Mouse (Mus musculus): ENCODE data around the gene Tmem179b. TPM values are rescaled to one million over a fixed set of nuclear protein-coding genes. Genes with fewer than 3 reads are reported as not detected.
"Not testable (repeated sequence)": the region's sequence is repeated elsewhere in the genome, so short reads cannot be mapped to it uniquely, and the experiment has no call there.

The Tmem179b gene
- polyA plus RNA-seq, 1 experiment from 2014 or later = 88.2 TPM

DNA sequence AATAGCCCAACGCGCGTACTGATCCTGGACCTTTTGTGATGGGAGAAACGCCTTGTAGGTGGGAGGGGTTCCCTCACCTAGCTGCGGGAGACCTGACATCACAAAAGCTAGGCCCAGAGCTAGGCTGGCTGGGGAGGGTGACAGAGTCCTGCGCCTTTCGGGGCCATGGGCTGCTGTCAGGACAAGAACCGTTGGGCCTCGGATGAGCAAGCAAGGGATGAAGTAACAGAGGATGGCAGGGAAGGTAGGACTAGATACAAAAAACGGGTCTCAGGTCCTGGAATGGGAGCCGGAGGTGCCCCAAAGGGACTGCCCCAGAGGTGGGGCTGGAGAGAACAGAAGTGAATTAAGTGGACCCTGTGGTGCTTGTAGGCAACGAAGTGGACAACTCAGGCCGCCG lies 33.7 kb downstream of the Tmem179b start, which contains the start of gene 1700092M07Rik:
TSS of gene 1700092M07Rik (plus strand) at position 116 of the 400 bp plus-strand sequence.
- H3K27ac ChIP-seq (ENCODE audit: low read length) = peak within 1 kb of the TSS; percentile 97
- peaks cover 39% of the 10 kb centered on the region for H3K36me3 ChIP-seq (ENCODE audit: control insufficient read depth, insufficient read depth, low read length)
- ATAC-seq (ENCODE audit: low read depth) = no peak
- H3K4me2 ChIP-seq (ENCODE audit: low read depth, low read length) = peak within 1 kb of the TSS; percentile 50
- H3K4me1 ChIP-seq (replicated peaks; ENCODE audit: control insufficient read depth, insufficient read depth, low read length) = peaks cover 17% of the 10 kb centered on the region
- peak within 1 kb of the TSS; percentile 93 for H3K9ac ChIP-seq (ENCODE audit: low read length)
- H3K27me3 ChIP-seq (ENCODE audit: control insufficient read depth, insufficient read depth, low read depth, low read length) = no peaks in the 10 kb centered on the region
- H3K4me3 ChIP-seq (ENCODE audit: low read length) = peak within 1 kb of the TSS; percentile 80
- H3K9me3 ChIP-seq (ENCODE audit: control insufficient read depth, low read length) = no peaks in the 10 kb centered on the region
- WGBS = 68% methylated on average over 14 of the region's 14 CpGs

DNA sequence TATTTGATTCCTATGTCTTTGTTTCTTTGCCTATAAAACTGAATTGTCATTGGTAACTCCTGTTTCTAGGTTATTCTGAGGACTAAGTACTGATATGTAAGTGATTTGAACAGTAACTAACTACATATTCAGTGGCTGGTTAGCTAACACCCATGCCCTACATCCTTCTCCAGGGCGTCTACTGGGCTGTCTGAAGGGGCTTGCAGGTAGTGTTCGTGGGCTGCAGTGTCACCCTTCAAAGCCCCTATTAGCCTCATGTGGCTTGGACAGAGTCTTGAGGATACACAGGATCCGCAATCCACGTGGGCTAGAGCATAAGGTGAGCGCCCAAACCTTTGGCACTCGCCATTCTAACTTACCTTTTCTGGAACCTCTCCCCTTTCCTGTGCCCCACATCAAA lies 34.6 kb downstream of the Tmem179b start:
- no peak overlapping the region for H3K4me3 ChIP-seq (ENCODE audit: low read length)
- ATAC-seq (ENCODE audit: low read depth) = no peak
- no peak overlapping the region for H3K27ac ChIP-seq (ENCODE audit: low read length)
- no peak overlapping the region for H3K4me2 ChIP-seq (ENCODE audit: low read depth, low read length)
- H3K4me1 ChIP-seq (replicated peaks; ENCODE audit: control insufficient read depth, insufficient read depth, low read length) = peaks cover 22% of the 10 kb centered on the region
- H3K9ac ChIP-seq (ENCODE audit: low read length) = no peak overlapping the region
- H3K9me3 ChIP-seq (ENCODE audit: control insufficient read depth, low read length) = no peaks in the 10 kb centered on the region
- H3K27me3 ChIP-seq (ENCODE audit: control insufficient read depth, insufficient read depth, low read depth, low read length) = no peaks in the 10 kb centered on the region
- WGBS = 85% methylated on average over 6 of the region's 6 CpGs
- H3K36me3 ChIP-seq (ENCODE audit: control insufficient read depth, insufficient read depth, low read length) = peaks cover 33% of the 10 kb centered on the region

DNA sequence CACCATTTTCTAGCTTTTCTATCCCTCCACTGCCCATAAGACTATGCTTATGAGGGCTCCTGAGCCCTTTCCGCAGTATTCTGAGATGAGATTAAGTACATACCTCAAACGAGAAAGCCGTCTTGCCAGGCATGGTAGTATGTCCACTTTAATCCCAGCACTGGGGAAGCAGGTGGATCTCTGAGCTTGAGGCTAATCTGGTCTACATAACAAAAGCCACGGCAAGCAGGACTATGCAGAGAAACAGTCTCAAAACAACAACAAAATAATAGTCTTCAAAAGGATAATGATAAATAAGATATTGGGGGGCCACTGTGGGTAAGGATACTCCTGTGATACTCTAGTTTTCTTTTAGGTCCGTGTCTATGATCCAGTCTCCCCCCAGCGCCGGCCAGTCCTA lies 35.4 kb downstream of the Tmem179b start:
- no peaks in the 10 kb centered on the region for H3K9me3 ChIP-seq (ENCODE audit: control insufficient read depth, low read length)
- peaks cover 31% of the 10 kb centered on the region for H3K36me3 ChIP-seq (ENCODE audit: control insufficient read depth, insufficient read depth, low read length)
- no peak overlapping the region for H3K27ac ChIP-seq (ENCODE audit: low read length)
- no peaks in the 10 kb centered on the region for H3K27me3 ChIP-seq (ENCODE audit: control insufficient read depth, insufficient read depth, low read depth, low read length)
- 85% methylated on average over 7 of the region's 7 CpGs for WGBS
- H3K9ac ChIP-seq (ENCODE audit: low read length) = no peak overlapping the region
- H3K4me2 ChIP-seq (ENCODE audit: low read depth, low read length) = no peak overlapping the region
- no peak overlapping the region for H3K4me3 ChIP-seq (ENCODE audit: low read length)
- no peak for ATAC-seq (ENCODE audit: low read depth)
- H3K4me1 ChIP-seq (replicated peaks; ENCODE audit: control insufficient read depth, insufficient read depth, low read length) = peaks cover 22% of the 10 kb centered on the region

DNA sequence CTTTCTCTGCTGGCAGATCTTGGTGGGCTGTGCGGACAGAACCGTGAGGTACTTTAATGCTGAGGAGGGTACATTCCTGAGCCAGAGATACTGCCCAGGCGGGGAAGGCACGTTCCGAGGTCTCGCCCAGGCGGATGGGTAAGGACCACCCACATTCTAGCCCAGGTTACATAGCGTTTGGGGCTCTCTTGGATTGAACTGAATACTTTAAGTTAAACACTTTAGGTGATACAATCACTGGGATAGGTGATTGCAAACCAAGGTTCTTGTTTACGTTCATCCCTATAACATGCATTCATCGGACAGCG lies 38.2 kb downstream of the Tmem179b start:
- ATAC-seq (ENCODE audit: low read depth) = no peak; the same call in 1 of the 2 replicates
- Histone ChIP-seq H3K4me2 (ENCODE audit: low read depth, low read length) (peak overlapping the region; percentile 92), H3K4me1 (replicated peaks; ENCODE audit: control insufficient read depth, insufficient read depth, low read length) (peaks cover 15% of the 10 kb centered on the region), H3K9ac (ENCODE audit: low read length) (peak overlapping the region; percentile 89), H3K4me3 (ENCODE audit: low read length) (peak overlapping the region; percentile 91), H3K27me3 (ENCODE audit: control insufficient read depth, insufficient read depth, low read depth, low read length) (no peaks in the 10 kb centered on the region), H3K36me3 (ENCODE audit: control insufficient read depth, insufficient read depth, low read length) (peaks cover 25% of the 10 kb centered on the region), H3K9me3 (ENCODE audit: control insufficient read depth, low read length) (no peaks in the 10 kb centered on the region), H3K27ac (ENCODE audit: low read length) (peak overlapping the region; percentile 37; the same call in 1 of the 2 replicates)
- WGBS = 2% methylated on average over 11 of the region's 11 CpGs

- peak within 1 kb of the TSS; percentile 92 for H3K4me2 ChIP-seq (ENCODE audit: low read depth, low read length)
- peak within 1 kb of the TSS; percentile 89 for H3K9ac ChIP-seq (ENCODE audit: low read length)
- H3K27ac ChIP-seq (ENCODE audit: low read length) = peak within 1 kb of the TSS; percentile 59; the same call in 1 of the 2 replicates
- peaks cover 25% of the 10 kb centered on the region for H3K36me3 ChIP-seq (ENCODE audit: control insufficient read depth, insufficient read depth, low read length)
- no peaks in the 10 kb centered on the region for H3K9me3 ChIP-seq (ENCODE audit: control insufficient read depth, low read length)
- ATAC-seq (ENCODE audit: low read depth) = peak; percentile 93
- H3K27me3 ChIP-seq (ENCODE audit: control insufficient read depth, insufficient read depth, low read depth, low read length) = no peaks in the 10 kb centered on the region
- H3K4me3 ChIP-seq (ENCODE audit: low read length) = peak within 1 kb of the TSS; percentile 91
- under 1% methylated on average over 32 of the region's 32 CpGs for WGBS
- H3K4me1 ChIP-seq (replicated peaks; ENCODE audit: control insufficient read depth, insufficient read depth, low read length) = peaks cover 11% of the 10 kb centered on the region
Measured at GRCm38 (mm10) chr19:8735389-8736159, 38.7 kb downstream of the Tmem179b start, which contains the start of gene Wdr74. Gene Wdr74 (plus strand): TSS chr19:8735827.

- H3K9ac ChIP-seq (ENCODE audit: low read length) = no peak overlapping the region
- ATAC-seq (ENCODE audit: low read depth) = no peak
- H3K4me2 ChIP-seq (ENCODE audit: low read depth, low read length) = no peak overlapping the region
- no peak overlapping the region for H3K4me3 ChIP-seq (ENCODE audit: low read length)
- 69% methylated on average over 3 of the region's 3 CpGs for WGBS
- peaks cover 8% of the 10 kb centered on the region for H3K4me1 ChIP-seq (replicated peaks; ENCODE audit: control insufficient read depth, insufficient read depth, low read length)
- H3K27me3 ChIP-seq (ENCODE audit: control insufficient read depth, insufficient read depth, low read depth, low read length) = no peaks in the 10 kb centered on the region
- H3K9me3 ChIP-seq (ENCODE audit: control insufficient read depth, low read length) = no peaks in the 10 kb centered on the region
- H3K27ac ChIP-seq (ENCODE audit: low read length) = no peak overlapping the region
- peaks cover 16% of the 10 kb centered on the region for H3K36me3 ChIP-seq (ENCODE audit: control insufficient read depth, insufficient read depth, low read length)
Measured at GRCm38 (mm10) chr19:8734334-8734733, 39.9 kb downstream of the Tmem179b start.

DNA sequence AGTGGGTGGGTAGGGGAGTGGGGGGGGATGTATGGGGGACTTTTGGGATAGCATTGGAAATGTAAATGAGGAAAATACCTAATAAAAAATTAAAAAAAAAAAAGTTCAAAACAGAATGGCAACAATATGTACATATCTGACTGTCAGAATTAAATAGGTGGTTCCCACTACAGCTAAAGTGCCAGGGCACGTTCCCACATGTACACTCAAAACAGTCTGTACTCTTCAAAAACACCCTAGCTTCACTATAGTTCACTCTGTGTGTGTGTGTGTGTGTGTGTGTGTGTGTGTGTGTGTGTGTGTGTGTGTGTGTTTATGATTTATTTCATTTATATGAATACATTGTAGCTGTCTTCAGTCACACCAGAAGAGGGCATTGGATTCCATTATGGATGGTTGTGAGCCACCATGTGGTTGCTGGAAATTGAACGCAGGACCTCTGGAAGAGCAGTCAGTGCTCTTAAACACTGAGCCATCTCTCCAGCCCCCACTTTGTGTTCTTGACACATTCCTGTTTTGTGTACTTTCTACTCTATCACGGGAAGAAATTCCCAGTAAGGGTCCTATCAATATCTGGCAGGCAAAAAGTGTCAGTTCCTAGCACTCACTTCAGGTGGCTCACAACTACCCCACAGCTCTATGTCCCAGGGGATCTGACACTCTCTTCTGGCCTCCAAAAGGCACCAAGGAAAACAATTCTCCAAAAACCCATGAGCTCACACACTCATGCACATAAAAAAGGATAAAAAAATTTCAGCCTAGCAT lies 45.8 kb downstream of the Tmem179b start:
- H3K27me3 ChIP-seq (ENCODE audit: control insufficient read depth, insufficient read depth, low read depth, low read length); H3K4me3 ChIP-seq (ENCODE audit: low read length); H3K27ac ChIP-seq (ENCODE audit: low read length); H3K9ac ChIP-seq (ENCODE audit: low read length); H3K4me2 ChIP-seq (ENCODE audit: low read depth, low read length); ATAC-seq (ENCODE audit: low read depth); H3K9me3 ChIP-seq (ENCODE audit: control insufficient read depth, low read length): not testable (repeated sequence)
- H3K36me3 ChIP-seq (ENCODE audit: control insufficient read depth, insufficient read depth, low read length) = peaks cover 24% of the 10 kb centered on the region
- 33% methylated on average over 3 of the region's 3 CpGs for WGBS
- peaks cover 12% of the 10 kb centered on the region for H3K4me1 ChIP-seq (replicated peaks; ENCODE audit: control insufficient read depth, insufficient read depth, low read length)

DNA sequence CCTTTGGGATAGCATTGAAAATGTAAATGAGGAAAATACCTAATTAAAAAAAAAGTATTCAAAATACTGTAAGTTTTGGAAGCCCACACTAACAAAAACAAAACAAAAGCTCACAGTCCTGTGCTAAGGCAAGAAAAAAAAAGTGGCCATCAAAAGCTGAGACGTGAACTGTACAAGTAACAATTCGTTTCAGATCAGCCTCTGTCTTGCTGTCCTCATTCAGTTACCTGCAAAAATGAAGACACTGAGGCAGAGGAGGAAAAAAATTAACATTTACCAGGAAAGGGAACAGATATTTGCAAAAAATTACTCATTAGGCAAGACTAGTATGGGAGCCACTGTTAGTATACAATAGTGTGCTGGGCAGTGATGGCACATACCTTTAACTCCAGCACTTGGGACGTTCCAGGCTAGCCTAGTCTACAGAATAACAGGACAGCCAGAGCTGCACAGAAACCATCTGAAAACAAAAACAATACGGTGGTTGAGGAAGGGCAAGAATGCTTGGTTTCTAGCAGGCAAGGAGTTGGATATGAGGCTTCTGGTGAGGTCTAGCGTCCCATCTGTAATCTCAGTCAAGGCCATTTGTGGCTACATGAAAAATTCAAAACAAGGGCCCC lies 46.7 kb downstream of the Tmem179b start:
- ATAC-seq (ENCODE audit: low read depth) = no peak
- no peaks in the 10 kb centered on the region for H3K27me3 ChIP-seq (ENCODE audit: control insufficient read depth, insufficient read depth, low read depth, low read length)
- peaks cover 24% of the 10 kb centered on the region for H3K36me3 ChIP-seq (ENCODE audit: control insufficient read depth, insufficient read depth, low read length)
- WGBS = 19% methylated on average over 5 of the region's 5 CpGs
- H3K4me2 ChIP-seq (ENCODE audit: low read depth, low read length) = no peak overlapping the region
- no peak overlapping the region for H3K4me3 ChIP-seq (ENCODE audit: low read length)
- peaks cover 12% of the 10 kb centered on the region for H3K4me1 ChIP-seq (replicated peaks; ENCODE audit: control insufficient read depth, insufficient read depth, low read length)
- H3K27ac ChIP-seq (ENCODE audit: low read length) = no peak overlapping the region
- no peak overlapping the region for H3K9ac ChIP-seq (ENCODE audit: low read length)
- H3K9me3 ChIP-seq (ENCODE audit: control insufficient read depth, low read length) = no peaks in the 10 kb centered on the region

Data from lung, embryonic 16.5 days (tissue).